Mouse (Mus musculus) stomach, embryonic 15.5 days (tissue): ENCODE results near the gene Ppil2. TPM values are rescaled to one million over a fixed set of nuclear protein-coding genes. Genes with fewer than 3 reads are reported as not detected.

ENCODE experiments used
- ATAC-seq: fragments of 200-750 bp; cut with Nextera tagmentation; 2 replicates; pipeline ENCODE4 v1.8.0; 2017; ENCODE audit warnings: low read depth, moderate number of reproducible peaks, moderate TSS enrichment; ENCODE audit not compliant: insufficient read depth, low FRiP score
- H3K27ac ChIP-seq: fragments of 300-500 bp; sonication (generic); 2 replicates; pipeline ENCODE4 v1.5.1; 2015; ENCODE audit warnings: mild to moderate bottlenecking, inconsistent platforms
- H3K27me3 ChIP-seq: fragments of 300-500 bp; sonication (generic); replicated peaks from 2 replicates; pipeline ENCODE4 v1.6.1; 2015; ENCODE audit warnings: inconsistent platforms
- H3K36me3 ChIP-seq: fragments of 300-500 bp; sonication (generic); 2 replicates; pipeline ENCODE4 v1.6.1; 2015; ENCODE audit warnings: inconsistent platforms
- H3K4me1 ChIP-seq: fragments of 300-500 bp; sonication (generic); 2 replicates; pipeline ENCODE4 v1.6.1; 2015; ENCODE audit warnings: inconsistent platforms
- H3K4me2 ChIP-seq: fragments of 300-500 bp; sonication (generic); 2 replicates; pipeline ENCODE4 v1.6.1; 2015; ENCODE audit warnings: mild to moderate bottlenecking, inconsistent platforms
- H3K4me3 ChIP-seq: fragments of 300-500 bp; sonication (generic); replicated peaks from 2 replicates; pipeline ENCODE4 v1.5.1; 2015; ENCODE audit warnings: inconsistent platforms
- H3K9ac ChIP-seq: fragments of 300-500 bp; sonication (generic); 2 replicates; pipeline ENCODE4 v1.6.1; 2015; ENCODE audit warnings: inconsistent platforms
- H3K9me3 ChIP-seq: fragments of 300-500 bp; sonication (generic); 2 replicates; pipeline ENCODE4 v1.6.1; 2016; ENCODE audit warnings: inconsistent platforms
- WGBS: fragments of 180-500 bp; shearing (Covaris S2); methylation state at CpG from one replicate; pipeline ENCODE4 v1.1.7; 2015; 5-methylcytosine and 5-hydroxymethylcytosine counted together
- polyA plus RNA-seq: library from polyadenylated mRNA; unstranded; fragments of >200 nt; fragmentation: Nextera tagmentation; extraction: Ambion mirVana; gene quantifications from 2 replicates; pipeline ENCODE4 v1.2.1, GENCODE M21; 2015

Ppil2 gene
- polyA plus RNA-seq, 1 experiment from 2014 or later, result 118 TPM

DNA sequence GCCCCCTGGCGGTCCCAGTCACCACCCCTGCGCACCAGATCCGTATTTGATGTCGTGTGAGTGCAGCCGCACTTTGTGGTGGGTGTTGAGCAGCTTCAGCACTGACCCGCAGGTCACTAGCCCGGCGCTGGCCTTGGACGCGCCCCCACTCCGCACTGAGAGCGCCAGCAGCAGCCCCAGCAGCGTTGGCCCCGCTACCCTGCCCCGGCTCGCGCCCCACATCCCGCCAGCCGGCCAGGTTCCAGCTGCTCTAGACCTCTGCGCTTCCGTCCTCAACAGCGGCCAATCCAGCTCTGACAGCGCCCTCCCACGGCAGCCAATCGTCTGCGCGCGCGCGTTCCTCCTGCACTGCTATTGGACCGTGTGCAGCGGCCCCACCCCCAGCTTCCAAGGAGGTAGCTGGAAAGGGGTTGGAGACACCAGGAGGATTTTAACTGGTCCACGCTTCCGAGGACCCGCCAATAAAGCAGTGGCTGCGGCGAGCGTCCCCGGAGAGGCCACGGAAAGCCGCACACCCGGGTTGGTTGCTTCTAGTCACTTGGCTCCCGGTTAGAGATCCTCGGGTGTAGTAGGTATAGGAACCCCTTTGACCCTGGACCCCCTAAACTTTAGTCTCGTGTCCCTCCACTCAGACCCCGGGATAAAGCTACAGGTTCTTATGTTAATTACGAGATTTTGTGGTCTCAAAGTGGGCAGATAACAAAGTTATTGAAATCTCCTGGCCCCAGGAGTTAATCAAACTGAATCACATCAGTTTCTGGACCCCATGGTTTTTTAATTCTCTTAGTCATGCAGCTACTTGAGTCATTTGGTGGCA is 21.2 kb upstream of the Ppil2 start, which contains the start of gene Sdf2l1:
Gene Sdf2l1 (minus strand): TSS at position 295 of the 817 bp plus-strand sequence.
- WGBS, result under 1% methylated on average over 47 of the region's 47 CpGs
- H3K4me3 ChIP-seq, result peak within 1 kb of the TSS; percentile 69
- peak within 1 kb of the TSS; percentile 52; the same call in 1 of the 2 replicates for H3K27ac ChIP-seq
- no peaks in the 10 kb centered on the region for H3K27me3 ChIP-seq
- peak within 1 kb of the TSS; percentile 96 for H3K4me2 ChIP-seq
- H3K4me1 ChIP-seq, result peaks cover 4% of the 10 kb centered on the region; the same call in 1 of the 2 replicates
- H3K9me3 ChIP-seq, result no peaks in the 10 kb centered on the region
- H3K9ac ChIP-seq, result peak within 1 kb of the TSS; percentile 45
- no peaks in the 10 kb centered on the region for H3K36me3 ChIP-seq
- ATAC-seq, result peak; percentile 99

DNA sequence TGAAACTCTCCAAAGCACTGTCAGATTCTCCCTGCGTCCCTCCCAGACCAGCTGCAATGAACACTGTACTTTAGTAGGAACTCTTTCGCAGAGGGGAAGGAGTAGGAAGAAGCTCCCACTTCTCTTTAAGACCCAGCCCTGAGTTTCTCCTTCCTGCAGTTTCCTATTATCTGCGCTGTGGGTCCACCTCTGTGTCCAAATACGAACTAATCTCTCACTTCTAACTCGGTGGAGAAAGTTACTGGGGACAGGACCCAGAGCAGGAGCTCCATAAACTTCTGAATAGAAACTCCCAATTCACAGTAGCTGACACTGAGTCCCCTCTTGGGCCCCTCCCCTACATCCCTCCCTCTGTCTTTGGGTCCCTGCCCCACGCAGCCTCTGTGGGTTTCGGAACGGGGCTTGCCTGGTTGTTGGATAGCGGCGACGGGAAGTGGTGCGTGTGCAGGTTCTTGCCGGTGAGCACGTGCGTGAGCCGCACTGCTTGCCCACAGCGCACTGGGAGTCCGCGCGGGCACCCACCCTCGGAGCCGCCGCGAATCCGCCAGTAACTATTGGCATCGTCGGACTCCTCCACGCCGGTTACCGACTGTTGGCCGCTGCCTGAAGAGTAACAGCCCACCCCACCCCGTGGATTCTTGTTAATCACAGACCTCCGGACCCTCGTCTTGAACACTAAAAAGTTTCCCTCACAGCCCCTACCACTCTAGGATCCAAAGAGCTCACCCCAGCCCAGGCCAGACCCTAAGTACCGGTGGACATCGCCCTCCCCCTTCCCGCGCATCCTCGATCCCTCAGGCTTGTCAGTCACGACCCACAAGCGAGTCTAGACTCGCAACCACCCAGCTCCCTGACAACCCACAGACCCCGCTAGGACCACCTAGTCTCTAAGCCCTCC is 20.4 kb upstream of the Ppil2 start:
- no peaks in the 10 kb centered on the region for H3K36me3 ChIP-seq
- peak; percentile 15; the same call in 1 of the 2 replicates for ATAC-seq
- peak overlapping the region; percentile 3; the same call in 1 of the 2 replicates for H3K27ac ChIP-seq
- no peaks in the 10 kb centered on the region for H3K27me3 ChIP-seq
- peak overlapping the region; percentile 96 for H3K4me2 ChIP-seq
- no peaks in the 10 kb centered on the region for H3K9me3 ChIP-seq
- 3% methylated on average over 43 of the region's 43 CpGs for WGBS
- peaks cover 4% of the 10 kb centered on the region; the same call in 1 of the 2 replicates for H3K4me1 ChIP-seq
- H3K4me3 ChIP-seq, result peak overlapping the region; percentile 69
- H3K9ac ChIP-seq, result peak overlapping the region; percentile 45

DNA sequence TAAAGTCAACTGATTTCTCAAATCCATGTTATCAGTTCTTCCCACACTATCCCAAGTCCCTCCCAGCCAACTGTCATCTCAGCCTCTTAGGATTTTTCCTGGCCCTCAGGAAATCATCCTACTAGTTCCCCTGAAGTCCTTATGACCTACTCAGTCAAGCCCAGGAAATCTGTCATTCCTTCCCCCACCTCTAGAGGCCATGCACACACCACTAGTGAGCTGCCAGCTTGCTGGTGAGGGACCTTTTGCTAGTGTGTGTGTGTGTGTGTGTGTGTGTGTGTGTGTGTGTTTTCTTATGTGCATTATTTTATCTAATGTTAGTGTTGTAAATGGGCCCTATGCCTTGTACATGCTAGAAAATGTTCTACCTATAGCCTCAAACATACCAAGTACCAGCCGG is 16.2 kb upstream of the Ppil2 start:
- H3K4me3 ChIP-seq, result no peak overlapping the region
- H3K9ac ChIP-seq, result no peak overlapping the region
- H3K9me3 ChIP-seq, result no peaks in the 10 kb centered on the region
- ATAC-seq, result no peak
- H3K4me1 ChIP-seq, result peaks cover 20% of the 10 kb centered on the region
- peaks cover 2% of the 10 kb centered on the region; the same call in 1 of the 2 replicates for H3K36me3 ChIP-seq
- WGBS, result 90% methylated on average over 1 of the region's 1 CpGs
- no peaks in the 10 kb centered on the region for H3K27me3 ChIP-seq
- no peak overlapping the region for H3K4me2 ChIP-seq
- H3K27ac ChIP-seq, result no peak overlapping the region

DNA sequence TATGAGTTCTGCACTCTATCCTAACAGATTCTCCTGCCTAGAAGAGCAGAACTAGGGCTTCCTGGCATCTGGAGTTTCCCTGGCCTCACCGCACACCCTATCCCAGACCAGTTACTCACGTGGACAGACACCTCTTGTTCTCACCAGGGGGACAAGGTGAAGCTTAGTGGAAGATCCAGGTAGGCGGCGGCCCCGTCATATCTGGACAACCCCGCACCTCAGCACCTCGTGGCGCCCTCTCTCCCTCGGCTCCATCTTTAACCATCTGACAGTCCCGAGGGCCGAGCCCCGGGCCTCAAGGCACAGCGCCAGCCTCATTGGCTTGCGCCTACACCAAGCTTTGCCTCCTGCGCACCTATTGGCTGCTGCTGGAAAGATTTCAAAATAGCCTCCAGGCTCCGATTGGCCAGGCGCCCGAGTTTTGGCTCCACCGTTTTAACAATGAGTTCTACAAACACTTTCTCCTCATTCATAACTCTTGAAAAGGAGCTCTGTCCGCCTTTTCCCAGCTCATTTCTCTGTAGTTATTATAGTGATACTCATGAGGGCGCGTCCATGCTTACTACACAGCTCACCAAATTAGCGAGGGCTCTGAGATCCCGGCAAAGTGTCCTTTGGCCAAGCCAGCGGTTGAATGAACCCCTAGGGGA is 13.9 kb upstream of the Ppil2 start, which contains the start of gene 2610318N02Rik:
Gene 2610318N02Rik (minus strand): TSS at position 297 of the 650 bp plus-strand sequence.
- Histone ChIP-seq H3K36me3 (peaks cover 5% of the 10 kb centered on the region), H3K4me3 (peak within 1 kb of the TSS; percentile 52), H3K4me2 (peak within 1 kb of the TSS; percentile 77), H3K4me1 (peaks cover 16% of the 10 kb centered on the region), H3K27me3 (no peaks in the 10 kb centered on the region), H3K9me3 (no peaks in the 10 kb centered on the region), H3K27ac (peak within 1 kb of the TSS; percentile 32; the same call in 1 of the 2 replicates), H3K9ac (peak within 1 kb of the TSS; percentile 33; the same call in 1 of the 2 replicates)
- WGBS, result under 1% methylated on average over 25 of the region's 25 CpGs
- peak; percentile 95 for ATAC-seq

DNA sequence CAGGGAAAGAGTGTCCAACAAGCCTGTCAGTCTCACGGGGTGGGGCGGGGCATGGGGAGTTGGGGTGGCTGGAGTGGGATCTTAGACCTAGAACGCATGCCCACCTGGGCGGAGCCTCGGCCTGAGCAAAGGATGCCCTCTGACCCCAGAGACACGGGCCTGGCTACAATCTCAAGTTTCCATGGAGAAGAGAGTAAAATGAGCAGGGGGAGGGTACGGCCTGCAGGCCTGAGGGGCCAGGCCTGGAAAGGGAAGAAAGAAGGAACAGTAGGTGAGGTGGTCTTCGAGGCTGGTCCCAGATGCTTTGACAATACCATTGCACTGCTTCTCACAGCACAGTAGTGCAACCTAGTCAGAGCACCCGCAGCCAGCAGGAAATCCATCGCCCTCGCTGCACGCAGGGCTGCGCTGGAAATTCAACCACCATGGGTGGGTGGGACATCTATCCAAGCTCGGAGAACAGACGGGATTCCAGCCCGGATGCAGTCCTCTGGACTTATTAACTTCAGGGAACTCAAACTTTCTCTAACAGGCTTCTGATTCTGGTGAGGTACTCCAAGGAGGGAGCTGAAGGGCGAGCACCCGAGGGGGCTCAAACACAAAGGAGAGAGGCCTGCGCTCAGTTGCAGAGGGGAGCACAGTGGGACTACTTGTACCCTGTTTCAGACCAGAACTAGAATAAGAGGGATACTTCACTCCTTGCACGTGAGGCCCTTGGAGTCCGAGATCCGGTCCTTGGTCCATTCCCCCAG is 13.2 kb upstream of the Ppil2 start:
- 5% methylated on average over 22 of the region's 22 CpGs for WGBS
- Histone ChIP-seq H3K4me2 (peak overlapping the region; percentile 77), H3K9ac (peak overlapping the region; percentile 33; the same call in 1 of the 2 replicates), H3K27ac (0 out of 2 replicates have a peak overlapping the region, but pooled peaks have one; percentile 8), H3K36me3 (peaks cover 8% of the 10 kb centered on the region), H3K4me1 (peaks cover 16% of the 10 kb centered on the region), H3K9me3 (no peaks in the 10 kb centered on the region), H3K27me3 (no peaks in the 10 kb centered on the region), H3K4me3 (peak overlapping the region; percentile 52)
- no peak for ATAC-seq

DNA sequence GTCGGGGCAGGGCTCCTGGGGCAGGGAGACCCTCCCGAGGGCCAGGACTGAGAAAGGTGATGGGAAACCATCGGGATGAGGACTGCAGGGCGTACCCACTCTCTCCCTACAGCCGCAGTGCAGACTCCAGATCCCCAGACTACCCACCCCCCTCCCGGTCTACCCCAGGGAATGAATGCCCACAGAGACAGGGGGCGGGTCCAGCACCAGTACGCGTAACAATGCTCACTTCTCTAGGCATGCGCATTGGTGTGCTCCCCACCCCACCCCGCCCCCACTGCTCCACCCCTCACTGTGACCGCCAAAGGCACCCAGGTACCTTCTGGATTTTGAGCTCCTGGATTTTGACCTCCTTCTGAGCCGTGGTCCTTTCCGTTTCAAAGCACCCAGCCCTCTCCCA is 10.5 kb upstream of the Ppil2 start:
- 72% methylated on average over 14 of the region's 14 CpGs for WGBS
- no peaks in the 10 kb centered on the region for H3K9me3 ChIP-seq
- peaks cover 8% of the 10 kb centered on the region for H3K36me3 ChIP-seq
- no peak overlapping the region for H3K27ac ChIP-seq
- no peaks in the 10 kb centered on the region for H3K27me3 ChIP-seq
- H3K4me3 ChIP-seq, result no peak overlapping the region
- ATAC-seq, result no peak
- peaks cover 16% of the 10 kb centered on the region for H3K4me1 ChIP-seq
- H3K4me2 ChIP-seq, result no peak overlapping the region
- H3K9ac ChIP-seq, result no peak overlapping the region

DNA sequence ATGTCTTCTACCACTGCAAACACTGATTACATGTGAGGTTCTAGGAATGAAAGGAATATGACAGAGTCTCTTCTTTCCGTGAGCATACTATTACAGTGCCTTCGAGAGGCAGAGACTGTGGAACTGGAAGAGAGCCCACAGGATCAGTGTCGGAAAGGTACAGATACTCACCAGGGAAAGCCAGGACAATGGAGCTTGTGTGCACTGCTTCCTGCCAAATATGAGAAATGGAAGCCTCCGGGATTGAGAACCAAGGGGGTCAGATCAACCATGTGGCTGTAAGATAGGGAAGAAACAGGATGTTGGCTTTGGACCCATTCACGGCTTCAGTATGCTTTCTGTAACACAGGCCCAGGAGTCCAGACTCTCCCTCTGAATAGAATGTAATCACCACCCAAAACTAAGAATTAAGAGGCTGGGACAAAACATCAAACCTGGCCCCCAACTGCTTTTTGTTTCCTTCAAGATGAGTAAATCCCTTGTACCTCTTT is 6.3 kb upstream of the Ppil2 start:
- Histone ChIP-seq H3K4me2 (no peak overlapping the region), H3K27ac (no peak overlapping the region), H3K4me3 (no peak overlapping the region), H3K27me3 (no peaks in the 10 kb centered on the region), H3K9me3 (no peaks in the 10 kb centered on the region), H3K9ac (no peak overlapping the region), H3K4me1 (no peaks in the 10 kb centered on the region), H3K36me3 (peaks cover 10% of the 10 kb centered on the region; the same call in 1 of the 2 replicates)
- no peak for ATAC-seq
- whole genome bisulfite sequencing, result 84% methylated on average over 5 of the region's 5 CpGs

DNA sequence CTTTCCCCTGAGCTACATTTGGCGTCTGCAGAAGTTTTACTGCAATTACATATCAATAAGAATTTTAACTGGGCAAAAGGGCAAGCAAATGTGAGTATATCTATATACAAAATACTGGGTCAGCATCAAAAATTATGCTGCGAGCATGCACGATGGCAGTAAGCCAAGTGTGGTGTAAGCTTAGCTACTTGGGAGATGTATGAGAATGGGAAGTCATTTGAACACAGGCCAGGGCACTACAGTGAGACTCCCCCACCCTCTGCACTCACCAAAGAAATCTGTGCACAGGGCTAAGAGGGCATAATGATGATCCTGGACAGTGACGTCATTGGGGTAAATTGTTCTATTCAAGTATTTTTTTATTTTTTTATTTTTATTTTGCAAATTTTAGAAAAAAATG is 6.5 kb downstream of the Ppil2 start:
- WGBS, result 59% methylated on average over 4 of the region's 4 CpGs
- no peaks in the 10 kb centered on the region for H3K27me3 ChIP-seq
- no peak overlapping the region for H3K27ac ChIP-seq
- no peak for ATAC-seq
- H3K4me1 ChIP-seq, result 0 out of 2 replicates have a peak, but pooled peaks cover 2% of the 10 kb centered on the region
- H3K36me3 ChIP-seq, result peaks cover 23% of the 10 kb centered on the region
- no peaks in the 10 kb centered on the region for H3K9me3 ChIP-seq
- no peak overlapping the region for H3K9ac ChIP-seq
- H3K4me2 ChIP-seq, result no peak overlapping the region
- H3K4me3 ChIP-seq, result no peak overlapping the region

DNA sequence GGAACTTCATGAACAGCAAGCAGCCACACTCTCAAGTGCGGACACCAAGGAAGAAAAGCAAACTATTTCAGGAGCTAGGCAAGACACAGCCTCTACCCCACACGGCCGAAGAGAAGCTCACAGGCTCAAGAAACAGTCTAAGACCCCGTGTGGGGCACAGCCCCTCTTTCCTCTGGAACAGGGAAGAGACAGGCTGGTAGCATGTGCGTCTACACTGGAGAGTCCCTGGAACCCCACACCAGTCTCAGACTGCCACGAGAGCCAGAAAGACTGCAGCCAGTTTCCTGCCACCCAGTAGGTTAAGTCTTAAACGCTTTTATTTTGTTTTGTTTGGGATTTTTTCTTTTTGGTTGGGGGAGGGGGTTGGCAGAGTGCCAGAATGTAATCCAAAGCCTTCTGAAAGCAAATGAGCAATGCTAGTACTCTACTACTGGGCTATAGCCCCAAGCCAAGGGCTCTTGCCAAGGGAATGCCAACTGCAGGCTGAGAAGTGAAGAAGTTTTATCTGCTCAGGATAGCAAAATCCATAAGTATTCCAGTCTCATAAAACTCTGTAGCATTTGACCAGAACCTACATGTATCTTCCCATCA is 8.3 kb downstream of the Ppil2 start:
- H3K27ac ChIP-seq, result no peak overlapping the region
- ATAC-seq, result no peak
- no peaks in the 10 kb centered on the region for H3K9me3 ChIP-seq
- H3K9ac ChIP-seq, result no peak overlapping the region
- peaks cover 35% of the 10 kb centered on the region for H3K36me3 ChIP-seq
- no peaks in the 10 kb centered on the region for H3K27me3 ChIP-seq
- 60% methylated on average over 7 of the region's 7 CpGs for WGBS
- H3K4me1 ChIP-seq, result no peaks in the 10 kb centered on the region
- H3K4me3 ChIP-seq, result no peak overlapping the region
- no peak overlapping the region for H3K4me2 ChIP-seq

DNA sequence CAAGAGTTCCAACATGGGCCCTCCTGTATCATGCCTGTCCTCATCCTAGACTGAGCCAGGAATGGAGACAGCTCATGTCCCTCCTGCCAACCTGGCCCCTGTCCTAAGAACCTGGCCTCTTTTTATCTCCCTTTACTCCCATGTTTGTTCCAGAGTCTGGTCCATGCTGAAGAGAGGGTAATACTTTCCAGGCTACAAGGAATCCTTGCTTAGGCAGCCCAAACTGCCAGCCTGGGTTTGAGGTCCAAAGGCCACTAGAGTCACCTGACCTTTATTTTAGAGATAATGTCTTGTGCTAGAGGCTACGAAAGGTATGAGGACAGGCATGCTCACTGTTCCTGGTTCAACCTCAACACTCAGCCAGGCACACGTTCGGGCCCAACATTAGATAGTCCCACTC is 14.1 kb downstream of the Ppil2 start:
- no peaks in the 10 kb centered on the region for H3K9me3 ChIP-seq
- no peak overlapping the region for H3K27ac ChIP-seq
- no peak overlapping the region for H3K4me3 ChIP-seq
- WGBS, result 81% methylated on average over 3 of the region's 3 CpGs
- no peak overlapping the region for H3K9ac ChIP-seq
- no peak for ATAC-seq
- H3K4me2 ChIP-seq, result no peak overlapping the region
- peaks cover 52% of the 10 kb centered on the region for H3K36me3 ChIP-seq
- H3K4me1 ChIP-seq, result no peaks in the 10 kb centered on the region
- H3K27me3 ChIP-seq, result no peaks in the 10 kb centered on the region
